Mouse (Mus musculus) right cerebral cortex, postnatal 10 days (tissue): ENCODE measurements around the gene Cfap43.
A peak's percentile ranks its signal among the peaks of the same experiment; 100 is the strongest.
"Not testable (repeated sequence)": the region's sequence is repeated elsewhere in the genome, so short reads cannot be mapped to it uniquely, and the experiment has no call there.

ENCODE experiments used
- DNase-seq, 2 experiments: peaks; one replicate each; pipeline ENCODE4 v3.0.0; 2021; ENCODE audit warnings: low spot score in 2 of 2

Cfap43 gene

DNA sequence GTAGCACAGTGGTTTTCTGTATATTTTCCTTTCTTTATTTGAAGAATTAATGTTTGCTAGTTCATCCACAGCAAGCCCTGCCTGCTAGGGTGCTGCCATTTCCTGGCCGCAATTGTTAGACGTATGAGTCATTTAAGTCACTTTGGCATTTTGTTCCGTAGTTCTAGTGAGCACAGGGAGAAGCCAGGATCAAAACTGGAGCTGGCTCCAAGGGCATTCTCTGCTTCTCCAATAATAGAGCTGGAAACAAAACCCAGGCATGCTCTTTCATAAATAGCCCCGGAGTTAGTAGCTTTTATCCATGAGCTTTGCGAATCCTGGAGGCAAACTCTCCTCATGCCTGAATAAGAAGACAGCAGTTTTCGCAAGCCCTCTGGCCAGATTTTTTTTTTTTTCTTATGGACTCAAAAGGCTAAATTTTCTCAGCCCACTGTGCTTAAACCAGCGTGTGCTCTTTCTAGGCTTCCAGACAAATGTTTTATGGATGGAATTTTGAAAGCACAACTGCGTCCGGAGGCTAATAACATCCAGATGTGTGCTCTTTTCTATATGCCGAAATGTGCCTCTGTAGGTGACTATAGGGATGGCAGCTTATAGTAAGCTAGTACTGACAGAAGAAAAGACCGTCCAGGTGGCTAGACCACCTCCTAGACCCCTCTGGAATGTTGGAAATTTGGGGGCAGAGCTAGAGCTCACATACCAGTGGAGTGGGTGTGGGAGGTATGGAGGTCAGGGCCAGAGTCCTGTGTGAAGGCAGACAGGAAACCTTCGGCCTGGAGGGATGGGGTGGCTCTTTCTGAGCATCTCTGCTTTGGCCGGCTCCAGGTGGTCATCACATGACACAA, 64.9 kb downstream of the Cfap43 start:
- DNase-seq, result no peak

DNA sequence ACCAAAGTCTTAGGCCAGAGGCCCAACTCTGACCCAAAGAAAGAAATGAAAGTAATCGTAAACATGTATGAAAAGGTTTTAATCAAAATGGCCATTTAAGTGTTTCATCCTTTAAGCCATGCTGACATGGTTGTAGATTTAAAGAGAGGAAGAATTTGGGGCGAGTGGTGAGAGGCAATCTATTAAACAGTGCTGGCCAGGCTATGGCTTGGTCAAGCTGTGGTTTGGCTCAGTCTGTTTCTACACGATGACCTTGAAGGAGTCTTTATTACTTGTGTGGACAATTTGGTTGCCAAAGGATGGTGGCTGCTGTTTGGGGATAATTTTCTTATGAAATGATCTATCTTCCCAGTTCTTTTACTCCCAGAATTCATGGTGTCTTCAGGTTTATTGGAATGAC, 66.0 kb downstream of the Cfap43 start:
- no peak for DNase-seq

DNA sequence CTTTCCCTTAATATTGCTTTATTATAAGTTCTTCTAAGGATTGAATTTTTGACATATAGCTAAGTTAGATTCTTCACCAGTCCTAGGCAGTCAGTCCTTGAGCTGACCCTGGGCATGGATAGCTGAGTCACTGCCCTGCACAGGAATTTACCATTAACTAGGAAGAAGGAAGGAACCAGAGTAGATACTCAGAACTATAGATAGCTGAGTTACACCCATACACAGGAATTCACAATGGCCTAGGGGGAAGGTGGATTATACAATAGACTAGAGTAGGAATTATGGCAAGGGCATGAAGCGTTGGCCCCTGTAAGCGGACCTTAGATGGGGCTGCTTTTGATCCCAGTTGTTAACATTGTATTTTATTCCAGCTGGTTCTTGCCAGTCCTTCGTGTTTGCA, 67.0 kb downstream of the Cfap43 start:
- not testable (repeated sequence) for DNase-seq

DNA sequence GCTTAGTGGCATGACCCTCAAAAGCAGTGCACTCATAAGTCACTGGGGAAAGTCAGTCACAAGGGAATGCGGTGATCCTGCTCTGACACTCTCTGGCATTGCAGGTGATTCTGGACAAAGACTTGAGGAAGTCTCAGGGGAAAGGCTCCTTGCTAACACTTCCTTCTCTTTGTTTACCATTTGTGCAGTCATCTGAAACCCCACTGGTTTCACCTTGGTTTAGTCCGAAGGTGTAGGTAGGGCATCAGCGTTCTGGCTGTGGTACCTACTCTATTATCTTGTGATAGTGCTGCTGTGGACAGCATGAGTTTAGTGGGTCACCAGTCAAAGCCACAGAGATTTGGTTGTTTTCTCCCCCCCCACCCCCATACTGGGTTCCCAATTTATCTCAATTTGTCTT, 69.4 kb downstream of the Cfap43 start:
- DNase-seq, result no peak

DNA sequence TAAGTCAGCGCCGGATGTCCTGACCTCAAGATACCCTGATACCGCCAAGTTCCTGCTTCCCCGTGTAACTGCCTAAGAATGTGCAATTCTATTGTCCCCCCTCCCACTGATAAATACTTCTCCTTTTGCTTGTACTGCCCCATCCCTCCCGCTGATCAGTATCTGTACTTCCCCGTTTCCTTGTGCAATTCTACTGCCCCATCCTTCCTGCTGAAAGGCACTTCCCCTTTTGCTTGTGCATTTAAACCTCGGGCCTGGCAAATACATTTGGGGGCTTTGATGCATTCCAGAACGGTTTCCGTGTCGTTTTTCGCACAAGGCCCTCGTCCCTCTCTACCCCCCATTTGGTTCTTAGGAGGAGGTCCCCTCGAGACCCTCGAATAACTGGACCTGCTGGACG, 77.9 kb downstream of the Cfap43 start:
- DNase-seq, result not testable (repeated sequence)

DNA sequence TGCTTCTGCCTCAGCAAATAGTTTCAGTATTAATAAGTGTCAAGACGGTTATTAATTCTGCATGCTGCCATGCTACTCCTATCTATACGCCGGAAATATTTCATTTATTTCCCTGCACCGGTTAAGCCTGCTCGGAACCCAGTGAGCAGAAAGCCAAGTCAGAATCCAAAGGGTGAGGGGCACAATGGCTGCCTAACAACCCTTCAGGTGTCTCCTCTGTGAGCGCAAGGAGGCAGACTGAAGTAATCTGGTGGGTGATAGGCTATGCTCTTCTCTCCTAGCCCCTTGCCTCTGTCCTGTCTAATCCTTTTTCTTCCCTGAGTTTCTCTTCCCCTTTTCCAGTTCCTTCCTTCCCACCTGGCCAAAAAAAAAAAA, 81.6 kb downstream of the Cfap43 start:
- no peak for DNase-seq

DNA sequence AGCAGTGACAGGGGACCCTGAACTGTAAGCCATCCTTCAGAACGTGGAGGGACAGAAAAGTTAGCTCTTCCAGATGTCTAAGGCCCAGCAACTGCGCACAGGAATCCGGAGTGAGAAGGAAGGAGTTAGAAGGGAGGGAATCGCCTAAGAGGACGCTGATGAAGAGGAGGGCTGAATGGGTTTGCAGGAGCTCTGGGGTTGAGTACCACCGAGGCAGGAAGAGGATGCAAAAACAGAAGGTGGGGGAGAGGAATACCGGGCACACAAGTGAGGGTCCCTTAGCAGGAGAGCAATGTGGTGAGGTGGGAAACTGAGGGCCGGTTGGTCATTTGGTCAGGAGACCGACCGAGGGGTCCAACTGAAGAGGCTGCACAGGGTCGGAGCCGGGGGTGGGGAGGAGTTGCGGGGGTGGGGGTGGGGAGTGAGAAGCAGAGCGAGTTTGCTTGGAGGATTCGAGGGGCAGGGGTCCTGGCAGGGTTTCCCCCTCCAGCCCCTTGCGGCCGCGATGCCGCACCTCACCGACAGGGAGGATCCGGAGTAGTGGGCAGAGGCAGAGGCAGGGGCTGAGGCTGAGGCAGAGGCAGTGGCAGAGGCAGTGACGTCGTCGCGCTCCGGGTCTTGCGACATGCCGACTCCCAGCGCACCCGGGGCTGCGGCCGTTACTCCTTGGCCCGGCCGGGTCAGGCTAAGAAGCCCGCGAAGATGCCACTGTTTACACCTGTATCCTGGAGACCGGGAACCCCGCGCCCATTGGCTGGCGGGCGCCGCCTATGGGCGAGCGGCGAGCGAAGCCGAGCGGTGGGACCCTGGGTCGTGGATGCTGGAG, 82.2 kb downstream of the Cfap43 start:
- peak; percentile 71 to 72 for DNase-seq

DNA sequence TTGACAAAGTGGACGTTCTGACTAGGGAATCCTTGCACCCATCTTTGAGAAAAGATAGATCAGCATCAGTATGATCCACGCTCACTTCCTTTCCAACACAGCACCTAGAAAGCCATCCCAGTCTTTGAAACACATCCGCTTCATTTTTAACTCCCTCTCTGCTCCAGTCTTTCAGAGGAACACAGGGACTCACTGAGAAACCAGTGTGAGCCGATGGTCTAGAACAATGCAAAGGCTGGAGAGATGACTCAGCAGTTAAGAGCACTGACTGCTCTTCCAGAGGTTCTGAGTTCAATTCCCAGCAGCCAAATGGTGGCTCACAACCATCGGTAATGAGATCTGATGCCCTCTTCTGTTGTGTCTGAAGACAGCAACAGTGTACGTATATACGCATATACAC, 83.3 kb downstream of the Cfap43 start:
- no peak for DNase-seq

DNA sequence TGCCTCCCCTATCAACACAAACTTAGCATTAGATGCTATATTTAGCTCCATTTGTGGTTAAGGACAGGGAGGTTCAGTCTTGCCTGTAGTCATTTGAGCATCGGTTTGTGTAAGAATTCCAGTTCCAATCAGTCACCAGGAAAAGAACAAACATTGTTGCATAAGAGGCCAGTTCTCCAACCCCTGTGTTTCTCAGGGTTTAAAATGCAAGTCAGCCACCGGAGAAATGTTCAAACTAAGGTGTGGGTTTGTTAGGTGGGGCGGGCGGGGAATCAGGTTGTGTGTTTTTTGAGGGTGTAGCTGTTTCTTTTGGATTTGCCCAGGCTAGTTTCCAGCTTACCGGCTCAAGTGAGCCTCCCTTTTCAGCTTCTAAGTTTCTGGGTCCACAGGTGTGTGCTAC, 84.5 kb downstream of the Cfap43 start:
- DNase-seq, result no peak

DNA sequence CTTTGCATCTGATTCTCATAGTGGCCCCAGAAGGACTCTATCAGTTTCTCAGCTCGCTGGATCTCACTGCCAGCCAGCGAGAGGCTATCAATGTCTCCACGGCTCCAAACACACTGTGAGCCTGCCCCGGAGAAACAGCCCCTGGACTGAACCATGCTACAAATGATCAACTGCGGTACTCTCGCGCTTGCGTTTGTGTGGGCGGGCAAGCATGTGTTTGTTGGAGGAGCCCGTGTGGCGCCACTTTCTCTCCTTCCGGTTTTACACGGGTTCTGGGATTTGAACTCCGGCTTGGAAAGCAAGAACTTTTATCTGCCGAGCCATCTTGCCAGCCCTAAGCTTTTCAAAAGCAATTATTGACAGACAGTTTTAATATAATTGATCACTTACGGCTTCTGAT, 86.8 kb downstream of the Cfap43 start:
- no peak for DNase-seq

DNA sequence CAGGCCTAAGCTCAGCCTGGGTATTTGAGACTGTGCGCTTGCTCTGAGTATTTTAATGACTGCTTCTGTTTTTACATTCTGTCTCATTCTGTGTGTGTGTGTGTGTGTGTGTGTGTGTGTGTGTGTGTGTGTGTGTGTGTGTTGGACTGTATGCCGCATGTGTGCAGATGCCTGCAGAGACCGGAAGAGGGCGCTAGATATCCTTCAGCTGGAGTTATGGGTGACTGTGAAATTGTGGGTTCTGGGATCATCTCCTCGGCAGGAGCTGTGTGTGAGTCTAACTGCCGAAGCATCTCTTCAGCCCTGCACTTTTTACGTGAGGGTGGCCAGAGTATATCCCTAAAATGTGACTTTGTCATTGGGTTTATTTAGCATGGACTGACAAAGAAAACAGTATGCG, 88.0 kb downstream of the Cfap43 start:
- no peak for DNase-seq

DNA sequence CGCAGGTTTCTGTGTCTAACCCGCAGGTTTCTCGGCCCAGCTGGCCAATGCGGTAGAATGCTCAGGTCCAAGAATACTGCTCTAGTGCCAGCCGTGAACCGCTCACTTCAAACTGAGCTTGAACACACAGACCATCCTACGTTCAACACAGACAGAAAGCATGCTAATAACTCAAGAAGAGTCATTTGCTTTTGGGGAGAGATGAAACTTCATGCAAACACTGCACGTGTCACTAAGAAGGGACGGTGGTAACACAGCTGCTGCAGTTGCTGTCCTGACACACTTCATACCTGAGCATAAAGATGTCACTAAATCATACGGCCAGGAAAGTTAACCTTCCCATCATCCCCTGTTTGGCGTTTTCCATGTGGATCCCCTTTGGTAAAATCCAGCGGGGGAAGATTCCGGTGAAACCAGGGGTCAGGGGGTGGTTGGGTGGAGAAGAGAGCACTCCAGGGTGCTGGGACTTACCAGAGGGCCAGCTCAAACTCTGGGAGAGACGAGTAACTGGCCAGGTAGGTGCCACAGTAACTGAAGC, 89.1 kb downstream of the Cfap43 start:
- DNase-seq, result no peak

DNA sequence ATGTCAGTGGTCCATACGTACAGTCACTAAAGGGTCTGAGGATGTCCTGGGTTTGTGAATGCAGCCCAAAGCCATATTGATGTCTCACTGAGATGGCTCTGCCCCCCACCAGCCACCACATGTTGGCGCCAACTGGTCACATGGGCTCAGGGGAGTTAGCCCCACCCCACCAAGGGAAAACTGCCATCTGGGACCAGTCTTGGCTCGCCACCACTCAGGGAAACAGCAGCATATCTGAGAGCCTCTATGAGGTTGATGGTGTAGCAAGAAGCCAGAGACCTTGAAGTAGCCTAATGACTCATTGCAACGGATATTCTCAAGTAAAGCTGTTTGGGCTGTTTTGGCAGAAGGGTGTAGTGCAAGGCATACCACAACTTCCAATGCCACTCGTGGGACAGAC, 95.1 kb downstream of the Cfap43 start:
- no peak for DNase-seq

DNA sequence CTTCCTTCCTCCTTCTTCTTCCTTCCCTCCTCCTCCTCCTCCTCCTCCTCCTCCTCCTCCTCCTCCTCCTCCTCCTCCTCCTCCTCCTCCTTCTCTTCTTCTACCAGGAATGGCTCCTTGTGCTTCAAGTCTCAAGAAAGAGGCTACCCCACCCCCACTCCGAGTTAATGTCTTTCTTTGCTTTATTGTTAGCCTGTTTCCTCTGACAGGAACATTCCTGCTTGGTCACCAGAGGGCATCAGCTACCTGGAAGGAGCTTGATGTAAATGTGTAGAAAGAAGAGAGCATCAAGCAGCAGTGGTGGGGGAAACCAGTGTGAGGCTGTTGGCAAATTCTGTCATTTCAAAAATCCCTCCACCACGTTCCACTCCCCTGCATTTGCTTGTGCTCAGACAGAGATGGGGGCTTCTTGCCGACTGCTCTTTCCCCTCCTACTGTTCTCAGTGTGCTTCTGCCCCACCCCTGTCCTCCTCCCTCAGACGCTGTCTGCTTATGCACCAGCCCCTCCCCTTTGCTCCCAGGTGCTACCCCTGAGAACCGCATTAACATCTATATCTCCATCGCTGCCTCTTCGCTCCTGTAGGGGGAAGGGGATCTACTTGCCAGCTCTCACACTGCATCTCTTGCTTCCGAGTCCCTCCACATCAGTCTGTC, 96.8 kb downstream of the Cfap43 start:
- peak in 1 of 2 experiments; percentile 29 for DNase-seq

DNA sequence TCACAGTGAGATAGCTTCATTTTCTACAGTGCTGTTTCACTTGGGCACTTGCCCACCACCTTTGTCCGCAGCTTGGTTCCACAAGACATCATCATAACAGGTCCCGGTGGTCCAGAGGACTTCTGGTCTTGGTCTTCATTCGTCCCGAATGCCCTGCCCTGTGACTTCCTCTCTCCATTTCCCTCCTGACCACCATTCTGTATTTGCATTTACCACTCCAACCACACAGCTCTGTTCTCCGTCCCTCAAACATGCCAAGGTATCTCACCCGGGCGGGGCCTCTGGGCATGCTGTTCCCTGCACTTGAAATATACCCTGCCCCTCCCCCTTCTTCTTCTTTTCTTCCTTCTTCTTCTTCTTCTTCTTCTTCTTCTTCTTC, 97.6 kb downstream of the Cfap43 start:
- DNase-seq, result peak in 1 of 2 experiments; percentile 20

DNA sequence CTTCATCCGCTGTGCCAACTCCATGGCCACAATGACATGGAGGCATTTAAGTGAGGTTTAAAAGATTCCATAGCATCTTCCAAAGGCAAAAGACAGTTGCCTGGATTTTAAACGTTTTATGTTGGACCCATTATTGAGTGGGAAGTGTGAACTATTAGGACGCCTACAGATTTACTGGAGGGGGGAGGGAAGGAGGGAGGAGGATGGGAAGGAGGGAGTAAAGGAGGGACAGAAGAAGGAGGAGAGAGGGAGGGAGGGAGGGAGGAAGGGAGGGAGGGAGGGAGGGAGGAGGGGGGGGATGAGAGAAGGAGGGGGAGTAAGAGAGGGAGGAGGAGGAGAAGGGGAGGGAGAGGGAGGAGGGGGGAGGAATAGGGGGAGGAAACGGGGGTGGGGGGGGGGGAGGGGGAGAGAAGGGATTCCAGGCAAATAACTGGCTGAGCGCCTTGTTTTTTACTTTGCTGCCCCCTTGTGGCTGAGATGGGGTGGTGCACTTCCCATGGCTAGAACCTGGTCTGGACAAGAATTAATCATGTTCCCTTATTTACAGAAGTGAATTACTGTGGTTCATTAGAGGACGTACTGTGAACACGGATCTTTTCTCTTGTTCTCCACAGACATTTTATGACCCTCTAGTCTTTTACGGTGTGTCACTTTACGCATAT, 98.1 kb downstream of the Cfap43 start:
- DNase-seq, result peak; percentile 74 to 84

DNA sequence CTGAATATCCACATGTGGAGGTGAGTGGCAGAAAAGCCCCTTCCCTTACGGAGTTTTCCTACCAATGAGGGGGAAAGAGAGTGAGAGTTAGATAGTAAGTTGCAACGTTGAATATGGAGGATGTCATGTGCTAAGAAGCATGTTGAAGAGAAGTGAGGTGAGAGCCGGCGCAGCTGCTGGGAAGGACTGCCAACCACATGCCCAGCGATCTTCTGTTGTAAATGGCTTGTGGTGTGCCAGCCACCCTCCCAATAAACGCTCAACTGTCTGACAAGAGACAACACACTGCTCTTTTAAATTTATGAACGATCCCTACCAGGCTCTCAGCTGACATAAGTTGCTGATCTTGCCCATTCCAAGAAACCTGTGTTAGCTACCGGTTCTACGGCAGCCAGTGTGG, 101.4 kb downstream of the Cfap43 start:
- DNase-seq, result peak in 1 of 2 experiments; percentile 60

DNA sequence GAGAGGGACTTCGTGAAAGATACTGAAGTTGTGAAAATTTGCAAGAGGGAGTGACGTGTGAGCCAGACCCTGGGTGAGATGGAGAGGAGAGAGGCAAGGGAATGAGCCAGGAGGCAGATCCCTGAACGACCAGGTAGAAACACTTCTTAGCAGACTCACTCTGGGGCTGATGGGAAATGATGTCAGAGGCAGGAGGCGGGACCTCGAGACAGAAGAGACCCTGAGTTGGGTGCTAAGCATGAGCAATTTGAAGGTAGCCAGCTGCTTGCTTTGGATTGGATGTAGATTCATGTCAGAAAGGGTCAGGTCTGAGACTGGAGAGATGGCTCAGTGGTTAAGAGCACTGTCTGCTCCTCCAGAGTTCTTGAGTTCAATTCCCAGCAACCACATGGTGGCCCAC, 104.4 kb downstream of the Cfap43 start:
- no peak for DNase-seq

DNA sequence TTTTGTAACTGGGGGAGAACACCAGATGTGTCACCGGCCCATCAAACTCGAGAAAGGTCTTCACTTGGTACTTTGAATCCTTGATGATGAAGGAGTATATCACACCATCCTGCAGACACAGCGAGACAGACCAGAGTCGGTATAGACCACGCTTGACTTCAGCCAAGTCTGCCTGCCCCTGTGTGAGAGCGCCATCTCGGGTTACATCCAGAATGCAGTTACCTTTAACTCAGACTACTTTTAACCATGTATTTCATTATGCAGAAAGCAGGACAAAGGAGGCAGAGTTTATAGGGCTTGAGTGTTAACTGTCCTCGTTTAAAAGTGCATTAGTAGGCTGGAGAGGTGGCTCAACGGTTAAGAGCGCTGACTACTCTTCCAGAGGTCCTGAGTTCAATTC, 107.0 kb downstream of the Cfap43 start:
- no peak for DNase-seq

DNA sequence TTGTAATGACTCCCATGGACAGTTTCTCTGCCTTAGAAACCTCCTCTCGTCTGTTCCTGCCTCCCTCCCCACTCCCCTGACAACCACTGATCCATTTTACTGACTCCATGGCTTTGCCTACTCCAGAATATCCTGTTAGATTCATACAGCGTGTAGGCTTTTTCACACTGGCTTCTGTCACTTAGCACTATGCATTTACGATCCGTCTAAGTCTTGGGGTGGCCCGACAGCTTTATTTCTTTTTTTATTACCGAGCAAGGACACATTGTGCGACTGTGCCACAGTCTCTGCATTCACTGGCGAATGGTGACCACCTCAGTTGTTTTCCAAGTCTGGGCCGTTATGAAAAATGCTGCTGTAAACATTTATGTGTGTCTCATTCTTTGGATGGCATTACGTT, 120.5 kb downstream of the Cfap43 start:
- DNase-seq, result no peak

DNA sequence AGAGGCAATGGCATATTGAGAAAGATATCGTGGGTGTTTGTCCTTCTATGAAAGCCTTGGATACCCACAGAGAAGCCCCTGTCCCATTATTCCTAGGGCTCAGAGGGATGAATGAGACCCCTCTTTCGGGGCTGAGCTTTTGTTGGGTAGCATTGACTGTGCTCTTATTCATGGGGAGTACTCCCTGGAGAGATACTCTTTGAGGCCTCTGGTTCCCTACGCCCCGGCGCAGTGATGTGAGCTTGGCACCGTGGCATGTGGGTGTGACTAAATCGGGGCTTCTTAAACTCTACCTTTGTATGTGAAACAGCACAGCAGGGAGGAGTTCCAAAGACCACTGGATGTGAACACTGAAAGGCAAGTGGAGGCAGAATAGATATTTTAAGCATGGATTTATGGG, 122.4 kb downstream of the Cfap43 start:
- no peak for DNase-seq
